16 mouse cellular contexts compared by ENCODE assay signal in genomic region chr10:77548576-77548975, GRCm38 (mm10). TPM values are rescaled to one million over a fixed set of nuclear protein-coding genes. Genes with fewer than 3 reads are reported as not detected.
"Had no signal": no experiment of that assay in that cellular context is flagged by ENCODE, and none has a peak within 500 bp of the region (broad histone marks: within the 10 kb centered on the region; RNA-seq: fewer than 3 reads in every experiment).

No protein-coding gene starts in this region.

- H3K9ac ChIP-seq: intestine, embryonic 15.5 days; lung, embryonic 15.5 days; midbrain, embryonic 12.5 days; neural tube, embryonic 13.5 days had no signal

- H3K4me1 ChIP-seq: intestine, embryonic 15.5 days; limb, embryonic 10.5 days; lung, embryonic 15.5 days; midbrain, embryonic 12.5 days; neural tube, embryonic 13.5 days had no signal

- DNase-seq: kidney, adult 18-20 months; kidney, postnatal 14 days; lung, postnatal 14 days; retina, postnatal 1 day; thymus, postnatal 36 days had no signal

- H3K4me2 ChIP-seq: intestine, embryonic 15.5 days; liver, embryonic 11.5 days; lung, embryonic 15.5 days; midbrain, embryonic 12.5 days; neural tube, embryonic 13.5 days had no signal

- H3K9me3 ChIP-seq: intestine, embryonic 15.5 days; limb, embryonic 10.5 days; lung, embryonic 15.5 days; midbrain, embryonic 12.5 days; neural tube, embryonic 13.5 days had no signal

- H3K4me3 ChIP-seq: intestine, embryonic 15.5 days; left cerebral cortex, adult 2 months; limb, embryonic 10.5 days; lung, embryonic 15.5 days; midbrain, embryonic 12.5 days; neural tube, embryonic 13.5 days had no signal

- H3K27me3 ChIP-seq: intestine, embryonic 15.5 days; lung, embryonic 15.5 days; midbrain, embryonic 12.5 days; neural tube, embryonic 13.5 days had no signal

- ATAC-seq: intestine, embryonic 15.5 days; midbrain, embryonic 16.5 days had no signal

- H3K27ac ChIP-seq: intestine, embryonic 15.5 days; left cerebral cortex, adult 2 months; limb, embryonic 10.5 days; lung, embryonic 15.5 days; midbrain, embryonic 12.5 days; neural tube, embryonic 13.5 days had no signal

- H3K36me3 ChIP-seq: intestine, embryonic 15.5 days; limb, embryonic 10.5 days; lung, embryonic 15.5 days; midbrain, embryonic 12.5 days; neural tube, embryonic 13.5 days had no signal

RNA-seq across cellular contexts. Expression of gene Gm49325, which starts 57.4 kb away (rescaled TPM):
- total RNA-seq: megakaryocyte-erythroid progenitor cell, adult 5-6 weeks had no signal
- polyA plus RNA-seq: large intestine, adult 2 months; liver, embryonic 16.5 days had no signal
